Mouse (Mus musculus): Measurements from ENCODE around the gene Vmn2r8.

- TF ChIP-seq CTCF (IDR thresholded peaks at IDR 0.05) (no peak), EP300 (IDR thresholded peaks at IDR 0.05; ENCODE audit: insufficient read depth, low read depth, low read length) (no peak), POLR2A (IDR thresholded peaks at IDR 0.05; ENCODE audit: insufficient read depth, low read depth, low read length) (no peak)
Measured at GRCm38 (mm10) chr5:108744629-108745028, 64.0 kb downstream of the Vmn2r8 start.
